Mouse (Mus musculus): Measurements from ENCODE around the gene Lrmda. TPM values are rescaled to one million over a fixed set of nuclear protein-coding genes. Genes with fewer than 3 reads are reported as not detected.

Gene Lrmda
- total and polyA plus RNA-seq, 3 experiments: 0.43 to 1.1 (median 1.0) TPM

- no peaks in the 10 kb centered on the region for H3K79me2 ChIP-seq (replicated peaks; ENCODE audit: control insufficient read depth, insufficient read depth, low read length)
- WGBS: 41% methylated on average over 3 of the region's 3 CpGs
- H3K27me3 ChIP-seq (ENCODE audit: control insufficient read depth, insufficient read depth, low read length): no peaks in the 10 kb centered on the region
- no peaks in the 10 kb centered on the region for H3K36me3 ChIP-seq (ENCODE audit: control insufficient read depth, insufficient read depth, low read length)
- no peak for DNase-seq
- H3K4me1 ChIP-seq (ENCODE audit: control insufficient read depth, insufficient read depth, low read length): no peaks in the 10 kb centered on the region
- no peak overlapping the region for H3K9ac ChIP-seq (ENCODE audit: low read depth, low read length)
- H3K4me3 ChIP-seq: no peak overlapping the region
- intact Hi-C loops (cut with DNase I): no loop called here
- H3K27ac ChIP-seq: no peak overlapping the region
- TF ChIP-seq POLR2A (IDR thresholded peaks at IDR 0.05; ENCODE audit: insufficient read depth, low read depth, low read length) (no peak), CTCF (IDR thresholded peaks at IDR 0.05) (no peak), EP300 (IDR thresholded peaks at IDR 0.05; ENCODE audit: insufficient read depth, low read depth, low read length) (no peak)
These were observed 514.0 kb downstream of the Lrmda start for GRCm38 (mm10) chr14:22533501-22533900.

GRCm38 (mm10) chr14:22545887-22546675 is 526.6 kb downstream of the Lrmda start:
- Histone ChIP-seq H3K4me1 (ENCODE audit: control insufficient read depth, insufficient read depth, low read length) (no peaks in the 10 kb centered on the region), H3K36me3 (ENCODE audit: control insufficient read depth, insufficient read depth, low read length) (no peaks in the 10 kb centered on the region), H3K9ac (ENCODE audit: low read depth, low read length) (no peak overlapping the region), H3K79me2 (replicated peaks; ENCODE audit: control insufficient read depth, insufficient read depth, low read length) (no peaks in the 10 kb centered on the region), H3K27ac (no peak overlapping the region), H3K27me3 (ENCODE audit: control insufficient read depth, insufficient read depth, low read length) (no peaks in the 10 kb centered on the region), H3K4me3 (no peak overlapping the region)
- intact Hi-C loops (cut with DNase I): no loop called here
- DNase-seq: no peak
- TF ChIP-seq CTCF (IDR thresholded peaks at IDR 0.05): no peak
- no peak for TF ChIP-seq EP300 (IDR thresholded peaks at IDR 0.05; ENCODE audit: insufficient read depth, low read depth, low read length)
- no peak for TF ChIP-seq POLR2A (IDR thresholded peaks at IDR 0.05; ENCODE audit: insufficient read depth, low read depth, low read length)
- WGBS: 64% methylated on average over 8 of the region's 8 CpGs

GRCm38 (mm10) chr14:22546676-22546984 is 527.1 kb downstream of the Lrmda start:
- H3K9ac ChIP-seq (ENCODE audit: low read depth, low read length): no peak overlapping the region
- H3K4me3 ChIP-seq: no peak overlapping the region
- intact Hi-C loops (cut with DNase I): no loop called here
- H3K36me3 ChIP-seq (ENCODE audit: control insufficient read depth, insufficient read depth, low read length): no peaks in the 10 kb centered on the region
- H3K4me1 ChIP-seq (ENCODE audit: control insufficient read depth, insufficient read depth, low read length): no peaks in the 10 kb centered on the region
- no peaks in the 10 kb centered on the region for H3K27me3 ChIP-seq (ENCODE audit: control insufficient read depth, insufficient read depth, low read length)
- no peaks in the 10 kb centered on the region for H3K79me2 ChIP-seq (replicated peaks; ENCODE audit: control insufficient read depth, insufficient read depth, low read length)
- WGBS: 80% methylated on average over 4 of the region's 4 CpGs
- H3K27ac ChIP-seq: no peak overlapping the region
- DNase-seq: no peak
- TF ChIP-seq POLR2A (IDR thresholded peaks at IDR 0.05; ENCODE audit: insufficient read depth, low read depth, low read length) (no peak), EP300 (IDR thresholded peaks at IDR 0.05; ENCODE audit: insufficient read depth, low read depth, low read length) (no peak), CTCF (IDR thresholded peaks at IDR 0.05) (no peak)

- H3K4me3 ChIP-seq: no peak overlapping the region
- TF ChIP-seq EP300 (IDR thresholded peaks at IDR 0.05; ENCODE audit: insufficient read depth, low read depth, low read length): no peak
- no peak for TF ChIP-seq CTCF (IDR thresholded peaks at IDR 0.05)
- TF ChIP-seq POLR2A (IDR thresholded peaks at IDR 0.05; ENCODE audit: insufficient read depth, low read depth, low read length): no peak
- H3K27ac ChIP-seq: no peak overlapping the region
- intact Hi-C loops (cut with DNase I): no loop called here
- DNase-seq: no peak
- H3K27me3 ChIP-seq (ENCODE audit: control insufficient read depth, insufficient read depth, low read length): no peaks in the 10 kb centered on the region
- H3K9ac ChIP-seq (ENCODE audit: low read depth, low read length): no peak overlapping the region
- no peaks in the 10 kb centered on the region for H3K4me1 ChIP-seq (ENCODE audit: control insufficient read depth, insufficient read depth, low read length)
- 44% methylated on average over 2 of the region's 2 CpGs for WGBS
- no peaks in the 10 kb centered on the region for H3K79me2 ChIP-seq (replicated peaks; ENCODE audit: control insufficient read depth, insufficient read depth, low read length)
- H3K36me3 ChIP-seq (ENCODE audit: control insufficient read depth, insufficient read depth, low read length): no peaks in the 10 kb centered on the region
These were observed 528.8 kb downstream of the Lrmda start for GRCm38 (mm10) chr14:22548286-22548685.

- no peak overlapping the region for H3K9ac ChIP-seq (ENCODE audit: low read depth, low read length)
- H3K4me1 ChIP-seq (ENCODE audit: control insufficient read depth, insufficient read depth, low read length): no peaks in the 10 kb centered on the region
- H3K4me3 ChIP-seq: no peak overlapping the region
- no peak overlapping the region for H3K27ac ChIP-seq
- H3K79me2 ChIP-seq (replicated peaks; ENCODE audit: control insufficient read depth, insufficient read depth, low read length): no peaks in the 10 kb centered on the region
- TF ChIP-seq CTCF (IDR thresholded peaks at IDR 0.05) (no peak), EP300 (IDR thresholded peaks at IDR 0.05; ENCODE audit: insufficient read depth, low read depth, low read length) (no peak), POLR2A (IDR thresholded peaks at IDR 0.05; ENCODE audit: insufficient read depth, low read depth, low read length) (no peak)
- DNase-seq: no peak
- no peaks in the 10 kb centered on the region for H3K36me3 ChIP-seq (ENCODE audit: control insufficient read depth, insufficient read depth, low read length)
- intact Hi-C loops (cut with DNase I): no loop called here
- no peaks in the 10 kb centered on the region for H3K27me3 ChIP-seq (ENCODE audit: control insufficient read depth, insufficient read depth, low read length)
- 97% methylated on average over 2 of the region's 2 CpGs for WGBS
These were observed 529.7 kb downstream of the Lrmda start for GRCm38 (mm10) chr14:22549166-22549565.

- Histone ChIP-seq H3K27me3 (ENCODE audit: control insufficient read depth, insufficient read depth, low read length) (no peaks in the 10 kb centered on the region), H3K4me1 (ENCODE audit: control insufficient read depth, insufficient read depth, low read length) (no peaks in the 10 kb centered on the region), H3K27ac (no peak overlapping the region), H3K4me3 (no peak overlapping the region), H3K79me2 (replicated peaks; ENCODE audit: control insufficient read depth, insufficient read depth, low read length) (no peaks in the 10 kb centered on the region), H3K36me3 (ENCODE audit: control insufficient read depth, insufficient read depth, low read length) (no peaks in the 10 kb centered on the region), H3K9ac (ENCODE audit: low read depth, low read length) (no peak overlapping the region)
- no peak for DNase-seq
- intact Hi-C loops (cut with DNase I): no loop called here
- TF ChIP-seq CTCF (IDR thresholded peaks at IDR 0.05): no peak
- no peak for TF ChIP-seq EP300 (IDR thresholded peaks at IDR 0.05; ENCODE audit: insufficient read depth, low read depth, low read length)
- TF ChIP-seq POLR2A (IDR thresholded peaks at IDR 0.05; ENCODE audit: insufficient read depth, low read depth, low read length): no peak
- 79% methylated on average over 4 of the region's 4 CpGs for whole genome bisulfite sequencing
These were observed 532.8 kb downstream of the Lrmda start for GRCm38 (mm10) chr14:22552358-22552757.

Measured in heart, adult 2 months (tissue).